Mouse (Mus musculus): ENCODE data around the gene Pik3r1.

Gene Pik3r1

DNA sequence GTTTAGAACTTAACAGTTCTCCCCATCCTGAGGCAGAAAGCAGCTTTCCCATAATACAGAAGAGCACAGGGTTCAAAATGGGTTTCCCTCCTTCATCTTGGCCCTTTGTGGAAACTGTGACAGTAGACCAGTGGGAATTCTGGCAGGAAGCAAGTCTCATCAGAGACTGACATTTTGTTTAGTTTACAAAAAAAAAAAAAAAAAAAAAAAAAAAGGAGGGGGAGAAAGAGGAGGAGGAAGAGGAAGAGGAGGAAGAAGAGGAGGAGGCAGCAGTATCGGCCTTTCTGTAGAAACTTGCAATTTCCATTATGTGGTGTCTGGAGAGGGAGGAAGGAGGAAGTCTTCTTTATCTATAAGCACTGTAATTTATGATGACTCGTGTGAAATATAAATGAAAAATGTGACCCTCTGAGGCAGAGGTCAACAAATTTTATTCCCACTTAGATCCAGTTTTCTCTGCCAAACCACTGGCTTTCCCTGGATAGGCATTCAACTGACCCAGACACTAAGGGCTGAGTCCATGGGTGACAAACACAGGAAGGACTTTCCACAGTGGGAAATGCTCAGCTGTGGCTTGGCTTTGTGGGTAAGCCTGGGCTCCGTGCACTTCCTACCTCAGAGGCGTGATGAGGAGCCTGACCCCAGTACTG lies 28.2 kb downstream of the Pik3r1 start:
- intact Hi-C loops (cut with DNase I), result no loop called here

DNA sequence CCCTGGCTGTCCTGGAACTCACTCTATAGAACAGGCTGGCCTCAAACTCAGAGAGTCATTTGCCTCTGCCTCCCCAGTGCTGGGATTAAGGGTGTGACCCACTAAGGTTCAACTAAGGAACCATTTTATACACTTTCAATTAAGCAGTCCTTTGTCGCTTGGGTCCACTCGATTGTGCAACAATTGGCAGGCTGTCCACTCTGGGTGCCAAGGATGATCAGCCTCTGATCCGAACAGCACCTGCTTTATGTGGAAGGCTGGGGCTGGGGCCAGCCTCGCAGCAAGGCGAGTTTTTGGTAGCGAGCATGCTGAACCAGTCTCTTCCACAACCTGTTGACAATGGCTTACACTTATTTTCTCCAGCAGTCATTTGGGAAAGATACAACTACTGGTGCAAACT lies 29.2 kb downstream of the Pik3r1 start:
- intact Hi-C loops (cut with DNase I), result no loop called here

DNA sequence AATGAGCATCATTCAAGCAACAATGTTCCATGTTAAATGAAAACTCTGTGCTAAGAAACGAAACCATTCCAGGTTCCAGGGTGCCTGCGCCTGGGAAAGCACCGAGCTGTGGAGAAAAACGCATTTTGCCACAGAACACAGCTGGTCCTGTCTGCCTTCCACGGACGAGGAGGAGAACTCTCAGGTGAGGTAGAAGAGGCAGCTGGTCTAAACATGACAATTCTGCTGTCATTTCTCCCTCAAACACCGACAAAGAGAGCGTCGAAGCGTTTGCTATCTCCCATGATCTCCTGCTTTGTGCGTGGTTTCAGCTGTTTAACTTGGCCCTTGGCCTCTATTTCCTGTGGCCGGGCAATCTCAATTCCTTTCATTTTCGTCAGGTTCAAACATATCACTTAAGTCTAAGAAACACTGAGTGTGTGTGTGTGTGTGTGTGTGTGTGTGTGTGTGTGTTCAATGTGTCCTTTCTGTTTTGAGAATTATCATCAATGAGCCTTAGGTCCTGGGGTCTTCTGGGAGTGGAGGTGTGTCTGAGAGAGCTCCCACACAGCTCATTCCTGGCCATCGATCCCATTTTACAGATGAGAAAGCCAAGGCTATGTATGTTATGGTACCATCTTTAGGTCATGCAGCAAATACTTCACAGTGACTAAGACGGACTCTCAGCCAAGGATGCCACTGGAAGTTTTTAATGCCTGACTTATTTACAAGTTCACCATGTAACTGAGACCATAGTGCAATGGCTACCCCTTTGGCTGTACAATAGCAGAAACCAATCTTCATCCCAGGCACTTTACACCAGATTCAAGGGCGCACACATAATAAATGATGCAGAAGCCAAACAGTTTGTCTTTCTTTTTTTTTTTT lies 31.3 kb downstream of the Pik3r1 start:
- intact Hi-C loops (cut with DNase I), result no loop called here

DNA sequence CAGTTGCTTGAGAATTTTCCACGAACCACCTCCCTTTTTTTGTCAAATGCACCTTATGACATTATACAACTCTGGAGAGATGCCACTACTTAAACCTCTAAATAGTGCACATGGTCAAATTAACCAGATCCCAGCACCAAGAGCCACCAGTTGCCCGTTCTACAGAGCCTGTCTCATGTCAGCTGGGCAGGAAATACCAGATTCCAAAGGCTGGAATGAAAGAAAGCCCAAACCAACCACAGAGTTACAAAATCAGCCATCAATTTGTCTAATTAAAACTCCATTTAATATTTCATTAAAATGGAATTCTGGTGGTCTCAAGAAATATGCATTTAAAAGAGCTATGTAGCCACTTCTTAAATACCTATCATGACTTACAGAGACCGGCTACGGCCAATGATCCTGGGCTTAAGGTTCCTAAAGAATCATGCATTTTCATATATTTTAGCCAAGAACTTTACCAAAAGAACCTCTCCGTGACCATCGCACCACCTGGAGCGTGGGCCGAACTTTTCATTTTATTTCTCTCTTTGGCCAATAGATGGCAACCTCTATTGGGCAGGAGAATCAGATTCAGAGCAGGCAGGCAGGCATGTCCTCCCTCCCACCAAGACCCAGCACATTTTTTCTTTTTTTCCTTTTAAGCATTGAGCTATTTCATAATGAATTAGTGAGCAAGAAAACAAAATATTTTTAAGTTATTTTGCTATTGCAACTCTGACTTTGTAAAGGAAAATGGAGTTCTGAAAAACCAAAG lies 32.5 kb downstream of the Pik3r1 start:
- intact Hi-C loops (cut with DNase I), result loop anchor here (2.0 kb wide), 1 partner anchor 913 kb away; no protein-coding TSS in a partner anchor

DNA sequence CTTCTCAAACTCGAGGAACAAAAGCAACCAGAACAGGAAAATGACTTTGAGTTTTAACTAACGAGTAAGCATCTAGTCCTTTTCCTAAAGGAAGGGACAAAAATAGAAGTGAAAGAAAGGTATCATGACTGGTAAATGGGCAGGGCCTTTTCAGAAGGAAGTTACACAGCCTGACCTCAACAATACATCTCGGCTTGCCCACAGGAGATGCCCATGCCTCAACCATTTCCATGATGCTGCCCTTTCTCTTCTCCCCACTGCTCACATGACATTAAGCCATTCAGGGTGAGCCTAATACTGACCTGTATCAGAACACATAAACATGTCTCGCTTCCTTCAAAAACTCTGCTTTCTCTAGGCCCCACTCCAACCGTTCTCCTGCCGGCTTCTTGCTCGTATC lies 33.8 kb downstream of the Pik3r1 start:
- intact Hi-C loops (cut with DNase I), result loop anchor here (2.0 kb wide), 1 partner anchor 915 kb away; no protein-coding TSS in a partner anchor

DNA sequence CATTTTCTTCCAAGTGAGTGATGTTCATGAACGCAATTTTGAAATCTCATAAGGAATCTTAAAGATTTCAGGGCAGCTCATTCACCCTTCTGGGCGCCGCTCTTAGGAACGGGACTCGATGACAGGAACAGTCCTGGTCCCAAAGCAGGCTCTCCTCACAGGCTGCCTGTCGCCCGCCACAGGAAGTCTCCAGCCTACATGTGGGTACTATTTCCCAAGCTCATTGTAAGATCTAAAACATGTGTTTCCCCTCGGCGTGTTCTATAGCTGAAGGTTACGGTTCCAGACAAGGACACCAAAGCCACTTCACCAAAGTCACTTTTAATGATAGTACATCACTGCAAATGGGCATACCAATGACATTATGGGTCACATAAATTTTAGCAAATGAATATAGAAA lies 35.3 kb downstream of the Pik3r1 start:
- intact Hi-C loops (cut with DNase I), result no loop called here

DNA sequence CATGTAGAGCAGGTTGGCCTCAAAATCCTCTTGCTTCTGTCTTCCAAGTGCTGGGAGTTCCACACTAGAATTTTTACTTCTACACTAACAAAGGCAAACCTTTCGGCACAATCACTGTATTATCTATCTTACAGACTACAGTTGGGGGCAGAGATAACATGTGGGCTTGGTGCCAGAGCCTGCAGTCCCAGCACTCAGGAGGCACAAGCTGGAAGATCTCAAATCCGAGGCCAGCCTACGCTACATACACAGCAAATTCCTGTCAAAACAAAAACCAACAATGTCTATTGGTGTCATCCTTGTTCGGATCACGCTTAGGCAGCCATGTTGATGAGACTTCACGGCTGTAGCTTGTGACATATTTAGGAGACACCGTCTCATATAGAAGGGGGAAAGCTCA lies 36.2 kb downstream of the Pik3r1 start:
- intact Hi-C loops (cut with DNase I), result no loop called here

DNA sequence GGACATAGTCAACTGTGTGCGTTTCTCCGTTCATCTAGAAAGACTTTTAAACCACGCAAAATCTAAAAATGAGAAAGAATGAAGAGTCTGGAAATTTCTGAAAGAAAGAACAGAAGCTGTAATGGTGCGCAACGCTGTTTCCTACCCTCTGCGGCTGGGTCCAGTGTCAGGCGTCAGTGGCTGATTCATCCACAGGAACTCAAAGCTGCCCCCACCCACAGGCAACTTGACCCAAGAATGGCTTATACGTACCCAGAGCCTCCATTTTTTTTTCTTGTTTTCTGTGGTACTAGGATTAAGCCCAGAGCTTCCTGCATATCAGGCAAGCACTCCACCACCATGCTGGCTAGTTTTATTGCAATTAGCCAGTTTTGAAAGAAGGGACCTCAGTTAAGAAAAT lies 37.7 kb downstream of the Pik3r1 start:
- intact Hi-C loops (cut with DNase I), result no loop called here

DNA sequence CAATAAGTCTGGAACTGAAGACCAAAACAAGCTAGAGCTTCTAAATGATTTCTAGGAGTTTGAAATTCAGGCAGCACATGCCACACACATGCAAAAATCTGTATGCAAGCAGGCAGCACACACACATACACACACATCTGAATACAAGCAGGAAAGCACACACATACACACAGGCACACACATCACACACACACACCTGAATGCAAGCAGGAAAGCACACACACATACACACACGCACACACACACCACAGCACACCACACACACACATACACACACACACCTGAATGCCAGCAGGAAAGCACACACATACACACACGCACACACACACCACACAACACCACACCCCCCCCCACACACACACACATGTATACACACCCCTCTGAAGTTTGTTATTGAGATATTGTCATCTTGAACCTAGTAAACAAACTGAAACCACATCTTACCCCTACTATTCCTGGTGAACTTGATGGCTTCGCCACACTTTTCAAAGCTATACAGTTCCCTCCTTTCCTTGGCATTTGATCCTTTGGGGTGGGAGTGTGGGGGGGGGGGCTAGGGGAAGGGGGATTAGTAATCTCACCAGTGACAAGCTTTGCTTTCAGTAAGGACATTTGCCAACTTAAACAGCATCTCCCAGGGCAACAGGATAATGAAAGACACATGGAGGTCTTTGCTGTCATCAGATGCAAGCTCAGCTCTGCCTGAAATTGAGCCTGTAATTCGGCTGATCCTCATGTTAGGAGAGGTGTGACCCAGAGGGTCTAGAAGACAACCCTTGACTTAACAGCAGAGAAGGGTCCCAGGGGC lies 38.6 kb downstream of the Pik3r1 start:
- intact Hi-C loops (cut with DNase I), result no loop called here

DNA sequence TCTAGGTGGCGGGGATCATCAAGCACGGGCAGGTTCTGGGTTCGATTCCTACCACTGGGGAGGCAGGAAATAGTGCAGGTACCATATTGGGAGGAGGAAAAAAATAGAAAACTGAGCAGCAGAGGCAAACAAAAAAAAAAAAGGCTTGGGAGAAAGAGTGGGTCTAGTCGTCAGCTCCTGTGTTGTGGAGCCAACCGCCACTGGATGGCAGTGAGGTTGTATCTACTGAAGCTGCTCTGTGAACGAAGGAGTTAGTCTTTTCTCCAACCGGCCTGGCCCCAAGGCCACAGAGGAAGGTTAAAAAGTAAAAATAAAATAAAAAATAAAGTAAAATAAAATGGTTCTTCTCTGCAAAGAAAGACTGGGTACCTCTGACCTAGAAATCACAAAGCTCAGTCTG lies 39.2 kb downstream of the Pik3r1 start:
- intact Hi-C loops (cut with DNase I), result no loop called here

DNA sequence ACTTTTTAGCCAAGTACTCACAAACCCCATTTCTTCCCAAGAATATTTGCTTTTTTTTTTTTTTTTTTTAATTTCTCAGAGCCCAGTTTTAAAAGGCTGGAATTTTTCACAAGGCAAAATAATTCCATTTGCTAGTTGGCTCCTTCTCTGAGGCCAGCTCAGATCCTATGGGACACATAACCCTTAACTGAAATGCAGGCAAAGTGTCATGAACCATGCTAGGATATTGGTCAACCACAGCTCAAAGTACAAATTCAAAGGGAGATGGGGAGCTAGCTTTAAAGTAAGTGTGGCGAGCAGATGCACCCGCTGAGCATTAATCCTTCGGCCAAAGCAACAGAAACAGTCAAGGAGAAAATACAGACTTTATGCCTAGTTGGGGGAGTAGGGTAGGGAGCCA lies 39.7 kb downstream of the Pik3r1 start:
- intact Hi-C loops (cut with DNase I), result no loop called here

DNA sequence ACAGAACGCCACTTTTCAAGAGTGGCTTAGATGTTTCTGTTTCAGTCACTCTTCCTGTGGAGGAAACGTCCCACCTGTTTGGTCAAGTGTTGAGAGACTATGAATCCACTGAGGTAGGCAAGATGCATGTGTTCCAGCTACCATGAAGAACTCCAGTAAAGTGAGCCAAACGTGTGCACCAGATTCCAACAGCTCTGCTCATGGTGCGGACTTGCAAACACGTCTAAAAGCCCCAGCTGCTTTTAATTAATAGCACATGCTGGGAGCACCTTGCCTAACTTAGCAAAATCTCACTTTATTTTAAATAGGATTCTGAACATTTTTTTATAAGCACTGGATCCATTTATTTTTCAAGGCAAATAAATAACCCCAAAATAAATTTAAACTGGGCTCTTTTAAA lies 40.2 kb downstream of the Pik3r1 start:
- intact Hi-C loops (cut with DNase I), result no loop called here

DNA sequence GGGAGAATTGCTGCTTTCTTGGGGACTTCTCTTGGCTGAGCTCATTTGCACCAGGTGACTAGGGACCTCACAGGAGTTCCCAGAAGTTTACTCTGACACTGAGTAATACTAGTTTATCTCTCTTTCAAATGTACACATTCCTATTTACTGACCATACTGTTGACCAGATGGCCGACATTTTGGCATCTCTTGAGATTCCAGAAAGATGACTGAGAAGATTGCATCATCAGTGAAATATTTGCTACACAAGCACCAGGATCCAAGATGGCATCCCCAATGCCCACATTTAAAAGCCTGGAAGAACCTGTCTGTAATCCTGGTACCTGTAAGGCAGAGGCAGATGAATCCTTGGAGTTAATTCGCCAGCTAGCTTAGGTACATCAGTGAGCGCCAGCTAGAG lies 41.1 kb downstream of the Pik3r1 start:
- intact Hi-C loops (cut with DNase I), result no loop called here

DNA sequence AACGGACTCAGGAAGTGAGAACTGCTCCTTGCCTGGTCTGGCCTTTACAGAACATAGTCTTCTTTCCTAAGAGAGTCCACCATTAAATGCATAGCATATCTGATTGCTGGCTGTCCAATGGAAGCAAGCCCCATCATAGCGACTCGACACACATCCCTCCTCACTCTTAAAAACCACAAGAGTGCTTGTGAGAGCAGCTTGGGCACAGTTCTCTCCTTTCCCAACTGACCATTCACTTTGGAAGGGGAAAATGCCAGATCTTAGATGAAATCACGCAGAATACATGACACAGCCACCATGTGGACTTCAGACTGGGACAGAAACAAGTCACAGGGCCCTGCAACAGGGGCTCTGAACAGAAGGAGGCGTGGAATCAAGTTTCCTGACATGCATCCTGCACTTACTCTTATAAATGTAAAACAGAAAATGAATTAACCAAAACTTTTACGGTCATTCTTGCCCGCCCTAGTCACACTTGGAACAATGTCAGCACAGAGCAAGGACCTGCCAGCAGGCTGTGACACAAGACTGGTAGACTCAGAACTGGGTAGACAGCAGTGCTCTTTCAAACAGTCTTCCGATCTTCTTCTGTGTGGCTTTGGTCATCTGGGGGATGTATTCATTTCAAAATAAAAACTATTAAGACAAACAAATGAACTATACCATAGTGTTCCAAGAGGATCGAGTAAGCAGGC lies 46.0 kb downstream of the Pik3r1 start:
- intact Hi-C loops (cut with DNase I), result no loop called here

DNA sequence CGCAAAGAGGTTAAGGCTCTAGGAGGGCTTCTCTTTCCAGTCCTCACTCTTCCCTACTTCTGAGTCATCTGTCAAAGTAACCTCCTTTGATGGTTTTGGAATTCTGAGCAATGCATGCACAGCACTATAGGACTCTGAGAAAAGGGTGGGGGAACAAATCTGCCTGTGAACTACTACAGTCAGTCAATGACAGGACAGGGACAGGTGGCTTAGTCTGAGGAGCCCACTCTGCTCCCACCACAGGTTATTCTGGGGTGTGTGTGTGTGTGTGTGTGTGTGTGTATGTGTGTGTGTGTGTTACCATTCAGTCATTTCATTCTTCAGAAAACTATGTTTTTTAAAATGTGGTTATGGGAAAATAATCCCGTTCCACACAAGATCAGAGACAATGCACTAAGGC lies 46.9 kb downstream of the Pik3r1 start:
- intact Hi-C loops (cut with DNase I), result no loop called here

DNA sequence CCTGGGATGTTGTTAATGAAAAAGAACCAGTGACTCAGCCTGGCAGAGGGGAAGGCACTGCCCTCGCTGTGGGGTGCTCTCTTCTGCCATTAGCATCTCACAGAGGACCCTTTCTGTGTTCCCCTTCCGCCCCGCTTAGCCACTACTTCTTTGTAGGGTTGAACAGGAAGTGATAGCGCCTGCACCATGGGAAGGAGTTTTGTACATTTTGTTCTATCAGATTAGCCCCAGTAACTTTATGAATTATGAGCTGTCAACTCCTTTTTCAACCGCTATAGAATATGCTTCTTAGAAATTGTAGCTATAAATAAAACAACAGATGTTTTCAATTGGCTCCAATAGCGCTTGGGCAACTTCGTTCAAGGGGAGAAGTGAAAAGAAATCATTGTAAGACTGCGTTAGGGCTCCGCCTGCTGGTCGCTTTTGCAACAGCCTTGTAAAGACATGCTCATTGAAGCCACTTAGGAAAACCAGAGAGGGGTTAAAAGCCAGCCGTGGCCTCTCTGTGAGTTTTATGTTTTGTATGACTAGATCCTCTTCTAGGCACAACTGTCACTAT lies 48.6 kb downstream of the Pik3r1 start:
- intact Hi-C loops (cut with DNase I), result no loop called here

DNA sequence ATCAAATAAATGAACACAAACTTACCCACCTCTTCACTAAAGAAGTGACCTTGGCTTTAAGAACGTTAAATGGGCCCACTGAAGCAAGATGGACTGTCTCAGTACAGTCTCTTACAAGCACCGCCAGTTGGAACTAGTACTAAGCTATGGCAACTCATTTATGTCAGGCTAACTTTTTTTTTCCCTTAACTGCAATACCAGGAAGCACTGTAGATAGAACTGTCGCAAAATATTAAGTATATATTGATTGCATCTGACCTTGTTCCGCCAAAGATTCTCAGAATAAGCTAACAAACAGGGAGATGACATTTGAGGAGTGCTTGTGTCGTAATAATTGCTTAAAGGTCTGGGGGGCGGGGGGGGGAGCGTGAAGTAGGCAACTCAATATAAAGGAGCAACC lies 49.3 kb downstream of the Pik3r1 start:
- intact Hi-C loops (cut with DNase I), result no loop called here

DNA sequence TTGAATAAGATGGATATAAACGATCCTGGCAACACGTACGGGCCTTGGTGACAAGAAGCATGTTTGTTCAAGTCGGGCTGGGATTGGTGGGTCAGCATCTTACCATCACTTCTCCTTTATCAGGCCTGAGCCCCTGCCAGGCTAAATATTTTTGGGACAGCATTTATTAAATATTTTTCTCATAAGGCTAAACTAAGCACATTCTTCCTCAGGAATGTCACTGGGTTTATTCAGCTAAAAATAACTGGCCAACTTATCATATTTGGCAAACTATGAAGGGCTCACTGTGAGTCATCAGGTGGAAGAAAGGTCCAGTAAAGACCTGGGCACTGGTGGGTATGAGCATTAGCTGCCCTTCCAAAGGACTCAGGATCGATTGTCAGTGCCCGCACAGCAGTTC lies 50.2 kb downstream of the Pik3r1 start:
- intact Hi-C loops (cut with DNase I), result no loop called here

DNA sequence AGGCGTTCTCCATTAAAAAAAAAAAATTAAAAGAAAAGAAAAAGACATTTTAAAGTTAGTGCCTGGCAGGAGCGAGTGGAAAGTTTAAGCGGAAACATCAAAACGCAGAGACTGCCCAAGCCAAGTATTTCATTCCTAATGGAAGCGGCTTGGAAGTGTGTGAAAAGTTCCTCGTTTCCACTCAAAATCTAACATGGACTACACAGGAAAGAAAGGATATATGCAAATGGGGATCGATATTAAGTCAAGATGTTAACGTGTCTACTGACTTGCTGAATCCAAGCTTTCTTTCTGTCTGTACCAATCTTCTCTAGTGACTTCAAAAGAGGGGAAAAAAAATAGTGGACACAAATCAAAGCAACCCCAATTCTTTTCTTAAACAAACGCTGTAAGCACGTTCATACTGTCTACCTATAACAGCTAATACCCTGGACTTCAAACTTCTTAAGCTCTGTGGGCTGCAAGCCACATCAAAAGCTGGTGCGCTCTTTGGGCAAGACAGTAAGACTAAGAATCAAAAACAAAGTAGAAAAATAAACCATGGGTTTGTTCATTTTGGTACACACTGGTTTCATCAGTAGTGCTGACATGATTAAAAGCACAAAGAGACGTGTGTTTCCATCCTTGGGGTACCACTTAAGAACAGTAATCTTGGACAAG lies 54.5 kb downstream of the Pik3r1 start:
- intact Hi-C loops (cut with DNase I), result no loop called here

All from adrenal gland (tissue).